14 mouse cellular contexts compared by ENCODE assay signal in genomic region chr8:48195971-48196370, GRCm38 (mm10).
"Had no signal": no experiment of that assay in that cellular context is flagged by ENCODE, and none has a peak within 500 bp of the region (broad histone marks: within the 10 kb centered on the region; RNA-seq: fewer than 3 reads in every experiment).

No protein-coding gene starts in this region.

- H3K4me3 ChIP-seq: megakaryocyte, embryonic 14.5 days; midbrain, embryonic 13.5 days; midbrain, embryonic 15.5 days; neural tube, embryonic 12.5 days; stomach, embryonic 15.5 days had no signal

- H3K27ac ChIP-seq: midbrain, embryonic 13.5 days; midbrain, embryonic 15.5 days; neural tube, embryonic 12.5 days; stomach, embryonic 15.5 days; stomach, postnatal 0 days had no signal

- DNase-seq: lung, adult 18-20 months; lung, embryonic 14.5 days; lung, postnatal 10 days; lung, postnatal 4 days; right cerebral cortex, postnatal 14 days; thymus, adult 2 months; thymus, postnatal 25 days; thymus, postnatal 4 days had no signal

- ATAC-seq: midbrain, embryonic 13.5 days; midbrain, embryonic 15.5 days had no signal

- H3K36me3 ChIP-seq: midbrain, embryonic 13.5 days; midbrain, embryonic 15.5 days; neural tube, embryonic 12.5 days; stomach, embryonic 15.5 days had no signal

- H3K4me1 ChIP-seq: megakaryocyte, embryonic 14.5 days; midbrain, embryonic 13.5 days; midbrain, embryonic 15.5 days; neural tube, embryonic 12.5 days; stomach, embryonic 15.5 days had no signal

- H3K9me3 ChIP-seq: midbrain, embryonic 13.5 days; midbrain, embryonic 15.5 days; neural tube, embryonic 12.5 days; stomach, embryonic 15.5 days had no signal

- H3K9ac ChIP-seq: lung, embryonic 14.5 days; midbrain, embryonic 13.5 days; midbrain, embryonic 15.5 days; neural tube, embryonic 12.5 days; stomach, embryonic 15.5 days had no signal
